ENCODE assay signal across 17 mouse cellular contexts in the genomic region with DNA sequence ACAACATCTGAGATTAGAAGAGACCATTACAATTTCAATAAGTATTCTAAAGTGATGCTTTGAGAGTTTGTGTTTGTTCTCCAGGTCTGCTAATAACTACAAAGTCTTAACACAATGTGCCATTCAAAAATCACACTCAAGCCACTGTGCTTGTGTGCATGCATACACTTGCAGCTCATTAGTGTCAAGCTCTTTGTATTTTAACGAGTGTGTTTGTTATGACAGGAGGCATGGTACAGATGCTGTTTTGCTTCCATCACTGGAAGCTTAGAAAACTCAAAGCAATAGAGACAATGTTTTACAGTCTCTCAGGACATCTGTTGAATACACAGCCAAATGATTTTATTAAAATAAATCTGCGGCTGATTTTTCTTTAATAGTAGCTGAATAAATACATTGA.
DNase-seq lines count a peak whose midpoint lies in the region; ATAC-seq and TF ChIP-seq lines count a peak whose summit lies in the region.
"Had no signal": no experiment of that assay in that cellular context is flagged by ENCODE, and none has a peak within 500 bp of the region (broad histone marks: within the 10 kb centered on the region; RNA-seq: fewer than 3 reads in every experiment).

No protein-coding gene starts in this region.

- TF ChIP-seq CTCF in forebrain, postnatal 0 days (IDR thresholded peaks at IDR 0.05; ENCODE audit: low read depth): no peak

- no peaks in the 10 kb centered on the region for H3K36me3 ChIP-seq in forebrain, embryonic 15.5 days
- H3K36me3 ChIP-seq in forebrain, embryonic 10.5 days (replicated peaks): no peaks in the 10 kb centered on the region
- H3K36me3 ChIP-seq in forebrain, postnatal 0 days (ENCODE audit: insufficient read depth): no peaks in the 10 kb centered on the region
- H3K36me3 ChIP-seq in forebrain, embryonic 11.5 days (ENCODE audit: control insufficient read depth, insufficient read depth, low read length): no peaks in the 10 kb centered on the region
- H3K36me3 ChIP-seq in hindbrain, embryonic 13.5 days: no peaks in the 10 kb centered on the region
- H3K36me3 ChIP-seq: embryonic facial prominence, embryonic 10.5 days; embryonic facial prominence, embryonic 12.5 days had no signal

- H3K4me1 ChIP-seq in forebrain, embryonic 15.5 days: no peaks in the 10 kb centered on the region
- peaks cover 4% of the 10 kb centered on the region; the same call in 1 of the 2 replicates for H3K4me1 ChIP-seq in forebrain, embryonic 10.5 days
- no peaks in the 10 kb centered on the region for H3K4me1 ChIP-seq in forebrain, postnatal 0 days (ENCODE audit: insufficient read depth)
- H3K4me1 ChIP-seq in forebrain, embryonic 11.5 days (replicated peaks; ENCODE audit: control insufficient read depth, insufficient read depth, low read length): no peaks in the 10 kb centered on the region
- H3K4me1 ChIP-seq in hindbrain, embryonic 13.5 days (replicated peaks): no peaks in the 10 kb centered on the region
- H3K4me1 ChIP-seq: embryonic facial prominence, embryonic 10.5 days; embryonic facial prominence, embryonic 12.5 days had no signal

- no peak overlapping the region for H3K27ac ChIP-seq in forebrain, embryonic 15.5 days (replicated peaks)
- H3K27ac ChIP-seq in forebrain, embryonic 10.5 days: no peak overlapping the region
- H3K27ac ChIP-seq in forebrain, postnatal 0 days (ENCODE audit: low read depth, low read length): no peak overlapping the region
- H3K27ac ChIP-seq in forebrain, embryonic 11.5 days (ENCODE audit: low read depth, low read length): no peak overlapping the region
- H3K27ac ChIP-seq in hindbrain, embryonic 13.5 days: no peak overlapping the region
- H3K27ac ChIP-seq: embryonic facial prominence, embryonic 10.5 days; embryonic facial prominence, embryonic 12.5 days had no signal

- no peak for DNase-seq in forebrain, embryonic 10.5 days (ENCODE audit: extremely low spot score, low spot score)
- DNase-seq in forebrain, postnatal 0 days: peak; percentile 35
- DNase-seq in forebrain, embryonic 11.5 days (ENCODE audit: low spot score): no peak
- DNase-seq in retina, embryonic 14.5 days (ENCODE audit: low spot score): peak; percentile 12
- no peak for DNase-seq in heart, adult 18-20 months
- DNase-seq: adrenal gland, adult 2 months; adrenal gland, postnatal 10 days; adrenal gland, postnatal 25 days; cerebellum, adult 11-12 months; cerebellum, adult 2 months; cerebellum, adult 9-10 months; cerebellum, postnatal 10 days; cerebellum, postnatal 25 days had no signal

- no peaks in the 10 kb centered on the region for H3K27me3 ChIP-seq in forebrain, embryonic 15.5 days
- no peaks in the 10 kb centered on the region for H3K27me3 ChIP-seq in forebrain, embryonic 10.5 days (ENCODE audit: poor library complexity, severe bottlenecking)
- no peaks in the 10 kb centered on the region for H3K27me3 ChIP-seq in forebrain, postnatal 0 days (ENCODE audit: insufficient read depth, low read length)
- no peaks in the 10 kb centered on the region for H3K27me3 ChIP-seq in forebrain, embryonic 11.5 days (ENCODE audit: control insufficient read depth, insufficient read depth, low read length)
- no peaks in the 10 kb centered on the region for H3K27me3 ChIP-seq in hindbrain, embryonic 13.5 days
- H3K27me3 ChIP-seq: embryonic facial prominence, embryonic 12.5 days had no signal

- peak; percentile 63 for ATAC-seq in forebrain, embryonic 15.5 days (replicated peaks)
- peak; percentile 63; the same call in 1 of the 2 replicates for ATAC-seq in forebrain, postnatal 0 days
- ATAC-seq in forebrain, embryonic 11.5 days (replicated peaks; ENCODE audit: low FRiP score): no peak
- no peak for ATAC-seq in hindbrain, embryonic 13.5 days (ENCODE audit: low FRiP score)

- 33% methylated on average over 2 of the region's 2 CpGs for WGBS in forebrain, embryonic 15.5 days
- 85% methylated on average over 2 of the region's 2 CpGs for whole genome bisulfite sequencing in forebrain, embryonic 10.5 days
- 31% methylated on average over 2 of the region's 2 CpGs for WGBS in forebrain, postnatal 0 days
- WGBS in forebrain, embryonic 11.5 days: 68% methylated on average over 2 of the region's 2 CpGs
- WGBS in hindbrain, embryonic 13.5 days: 78% methylated on average over 2 of the region's 2 CpGs

- H3K9ac ChIP-seq in forebrain, embryonic 15.5 days (replicated peaks): no peak overlapping the region
- H3K9ac ChIP-seq in forebrain, postnatal 0 days: no peak overlapping the region
- H3K9ac ChIP-seq in forebrain, embryonic 11.5 days (ENCODE audit: low read length): no peak overlapping the region
- no peak overlapping the region for H3K9ac ChIP-seq in hindbrain, embryonic 13.5 days
- H3K9ac ChIP-seq: embryonic facial prominence, embryonic 12.5 days had no signal

- H3K4me2 ChIP-seq in forebrain, embryonic 15.5 days (replicated peaks): no peak overlapping the region
- H3K4me2 ChIP-seq in forebrain, postnatal 0 days (ENCODE audit: low read depth): no peak overlapping the region
- no peak overlapping the region for H3K4me2 ChIP-seq in forebrain, embryonic 11.5 days (ENCODE audit: low read depth, low read length, severe bottlenecking)
- no peak overlapping the region for H3K4me2 ChIP-seq in hindbrain, embryonic 13.5 days
- H3K4me2 ChIP-seq: embryonic facial prominence, embryonic 12.5 days had no signal

- H3K4me3 ChIP-seq in forebrain, embryonic 15.5 days: no peak overlapping the region
- no peak overlapping the region for H3K4me3 ChIP-seq in forebrain, embryonic 10.5 days
- H3K4me3 ChIP-seq in forebrain, postnatal 0 days (ENCODE audit: low read depth, low read length): no peak overlapping the region
- H3K4me3 ChIP-seq in forebrain, embryonic 11.5 days (ENCODE audit: low read depth, low read length): no peak overlapping the region
- no peak overlapping the region for H3K4me3 ChIP-seq in hindbrain, embryonic 13.5 days
- H3K4me3 ChIP-seq: embryonic facial prominence, embryonic 10.5 days; embryonic facial prominence, embryonic 12.5 days had no signal

- H3K9me3 ChIP-seq in forebrain, embryonic 15.5 days: no peaks in the 10 kb centered on the region
- no peaks in the 10 kb centered on the region for H3K9me3 ChIP-seq in forebrain, embryonic 10.5 days
- no peaks in the 10 kb centered on the region for H3K9me3 ChIP-seq in forebrain, postnatal 0 days (ENCODE audit: low read length)
- H3K9me3 ChIP-seq in forebrain, embryonic 11.5 days (ENCODE audit: control insufficient read depth, low read length): no peaks in the 10 kb centered on the region
- H3K9me3 ChIP-seq in hindbrain, embryonic 13.5 days: no peaks in the 10 kb centered on the region
- H3K9me3 ChIP-seq: embryonic facial prominence, embryonic 10.5 days; embryonic facial prominence, embryonic 12.5 days had no signal

Comparison
In these comparisons a context has a peak if more than half of its experiments do, and no peak if none do; other contexts are left out.
1. ATAC-seq: peak in forebrain, embryonic 15.5 days (single experiment) and forebrain, postnatal 0 days (single experiment); none in forebrain, embryonic 11.5 days (single experiment) and hindbrain, embryonic 13.5 days (single experiment).
2. DNase-seq: peak in forebrain, postnatal 0 days (single experiment) and retina, embryonic 14.5 days (single experiment); none in forebrain, embryonic 10.5 days (single experiment), forebrain, embryonic 11.5 days (single experiment) and heart, adult 18-20 months (0 of 2).